Mouse (Mus musculus): ENCODE data around the gene Plekha1. TPM values are rescaled to one million over a fixed set of nuclear protein-coding genes. Genes with fewer than 3 reads are reported as not detected.

The Plekha1 gene
- polyA plus RNA-seq, 1 experiment, result 37.8 TPM

GRCm38 (mm10) chr7:130834299-130834698 lies 31.3 kb upstream of the Plekha1 start:
- Histone ChIP-seq H3K27ac (ENCODE audit: insufficient read depth, low read depth, low read length) (no peak overlapping the region), H3K4me1 (ENCODE audit: control insufficient read depth, insufficient read depth, low read length) (peaks cover 5% of the 10 kb centered on the region)
- TF ChIP-seq CTCF (IDR thresholded peaks at IDR 0.05; ENCODE audit: low read depth, low read length) (no peak), POLR2A (IDR thresholded peaks at IDR 0.05; ENCODE audit: borderline replicate concordance, low read depth, low read length) (no peak)

DNA sequence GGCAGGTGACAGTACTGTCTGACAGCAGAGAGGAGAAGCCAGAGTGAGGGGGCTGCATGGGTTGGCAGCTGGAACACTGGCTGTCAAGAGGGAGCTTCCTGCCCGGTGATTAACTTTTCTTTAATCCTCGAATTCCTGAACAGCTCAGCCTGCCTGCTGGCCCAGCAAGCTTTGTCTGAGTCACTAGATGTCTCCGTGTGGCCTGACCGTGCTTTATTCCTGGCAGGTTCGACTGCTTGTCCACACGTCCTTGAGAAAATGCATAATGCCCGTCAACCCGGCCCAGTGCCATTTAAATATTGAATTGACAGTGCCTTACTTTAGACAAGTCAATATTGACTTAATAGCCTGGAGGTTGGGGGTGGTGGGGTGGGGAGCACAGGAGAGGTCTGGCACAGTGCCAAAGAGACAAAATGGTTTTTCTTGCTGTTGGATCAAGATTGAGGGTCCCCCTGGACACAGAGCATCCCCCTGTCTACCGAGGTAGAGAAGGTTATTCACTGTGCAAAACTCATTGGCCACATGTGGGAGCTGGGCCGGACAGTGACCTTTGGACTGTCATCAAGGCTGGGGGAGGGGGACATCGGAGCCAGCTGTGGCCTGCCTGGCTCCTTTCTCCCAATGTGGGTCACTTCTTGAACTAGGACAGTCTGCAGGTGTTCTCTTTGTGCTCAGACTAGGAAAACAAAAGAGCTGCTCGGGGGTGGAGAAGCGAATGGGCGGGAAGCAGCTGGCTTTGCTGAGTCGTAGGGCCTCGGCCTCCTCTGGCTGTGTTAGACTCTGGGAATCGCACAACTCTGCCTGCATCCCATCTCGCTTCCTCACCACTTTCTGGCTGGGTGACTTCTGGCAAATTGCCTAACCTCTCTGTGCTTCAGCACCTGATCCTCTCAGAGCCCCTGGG lies 30.3 kb upstream of the Plekha1 start:
- H3K4me3 ChIP-seq (ENCODE audit: insufficient read depth, low read length), result no peak overlapping the region
- H3K27ac ChIP-seq (ENCODE audit: insufficient read depth, low read depth, low read length), result no peak overlapping the region
- peaks cover 14% of the 10 kb centered on the region for H3K4me1 ChIP-seq (ENCODE audit: control insufficient read depth, insufficient read depth, low read length)
- TF ChIP-seq CTCF (IDR thresholded peaks at IDR 0.05; ENCODE audit: low read depth, low read length) (no peak), POLR2A (IDR thresholded peaks at IDR 0.05; ENCODE audit: borderline replicate concordance, low read depth, low read length) (no peak)

More at GRCm38 (mm10) chr7:130834299-130834698, 31.3 kb upstream of the Plekha1 start:
- H3K4me3 ChIP-seq (ENCODE audit: insufficient read depth, low read length), result no peak overlapping the region

- no peak overlapping the region for H3K27ac ChIP-seq (ENCODE audit: insufficient read depth, low read depth, low read length)
Observed at GRCm38 (mm10) chr7:130836066-130836465, 29.5 kb upstream of the Plekha1 start.

DNA sequence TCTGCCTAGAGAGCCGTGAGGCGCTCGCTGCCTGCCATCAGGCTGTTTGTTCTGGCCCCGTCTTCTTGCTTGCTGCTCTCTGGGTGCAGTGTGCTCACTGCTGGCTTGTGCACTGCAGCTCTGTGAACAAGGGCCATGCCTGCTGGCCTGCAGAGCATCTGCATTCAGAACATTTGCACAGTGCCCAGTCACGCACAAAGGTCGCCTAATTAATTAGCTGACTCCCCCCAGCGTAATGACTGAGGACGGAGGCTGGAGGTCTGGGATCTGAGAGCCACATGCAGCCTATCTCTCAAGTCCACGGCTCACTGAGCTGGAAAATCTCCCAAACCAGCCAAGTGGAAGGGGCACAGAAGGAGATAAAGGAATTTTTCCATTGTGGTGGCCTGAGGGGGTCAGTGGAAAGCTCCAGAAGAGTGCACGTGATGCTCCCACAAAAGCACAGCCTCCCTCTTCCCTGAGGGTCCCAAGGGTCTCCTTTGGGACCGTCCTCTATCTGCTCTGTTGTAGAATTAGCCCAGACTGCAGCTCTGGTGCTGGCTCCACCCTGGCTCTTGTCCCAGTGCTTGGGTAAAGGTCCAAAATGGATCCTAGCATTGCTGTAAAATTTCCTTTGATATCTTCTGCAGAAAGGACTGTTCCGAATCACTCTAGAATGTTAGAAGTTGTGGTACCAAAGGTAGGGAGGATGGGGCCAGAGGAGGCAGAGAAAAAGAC lies 27.5 kb upstream of the Plekha1 start:
- Histone ChIP-seq H3K27ac (ENCODE audit: insufficient read depth, low read depth, low read length) (no peak overlapping the region), H3K4me3 (ENCODE audit: insufficient read depth, low read length) (no peak overlapping the region), H3K4me1 (ENCODE audit: control insufficient read depth, insufficient read depth, low read length) (peaks cover 18% of the 10 kb centered on the region)
- TF ChIP-seq CTCF (IDR thresholded peaks at IDR 0.05; ENCODE audit: low read depth, low read length), result no peak
- no peak for TF ChIP-seq POLR2A (IDR thresholded peaks at IDR 0.05; ENCODE audit: borderline replicate concordance, low read depth, low read length)

More at GRCm38 (mm10) chr7:130836066-130836465, 29.5 kb upstream of the Plekha1 start:
- peaks cover 18% of the 10 kb centered on the region for H3K4me1 ChIP-seq (ENCODE audit: control insufficient read depth, insufficient read depth, low read length)
- TF ChIP-seq POLR2A (IDR thresholded peaks at IDR 0.05; ENCODE audit: borderline replicate concordance, low read depth, low read length), result no peak
- TF ChIP-seq CTCF (IDR thresholded peaks at IDR 0.05; ENCODE audit: low read depth, low read length), result no peak
- H3K4me3 ChIP-seq (ENCODE audit: insufficient read depth, low read length), result no peak overlapping the region

DNA sequence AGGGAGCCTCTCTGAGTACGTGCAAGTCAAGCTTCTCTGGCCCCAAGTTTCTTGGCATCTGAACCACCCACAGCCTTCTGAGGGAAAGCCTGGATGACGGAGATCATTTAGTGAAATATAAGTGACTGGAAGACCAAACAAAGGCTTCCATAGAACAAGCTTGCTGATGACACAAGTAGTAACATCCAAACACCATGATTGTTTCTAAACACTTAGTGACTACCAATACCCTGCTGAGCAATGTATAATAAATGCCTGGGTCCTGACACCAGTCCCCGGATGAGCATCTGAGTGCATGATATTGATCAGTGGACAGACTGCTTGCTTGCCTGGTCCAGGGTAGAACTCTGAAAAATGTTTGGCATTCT lies 26.9 kb upstream of the Plekha1 start:
- Histone ChIP-seq H3K4me3 (ENCODE audit: insufficient read depth, low read length) (no peak overlapping the region), H3K4me1 (ENCODE audit: control insufficient read depth, insufficient read depth, low read length) (peaks cover 18% of the 10 kb centered on the region), H3K27ac (ENCODE audit: insufficient read depth, low read depth, low read length) (no peak overlapping the region)
- TF ChIP-seq CTCF (IDR thresholded peaks at IDR 0.05; ENCODE audit: low read depth, low read length), result no peak
- TF ChIP-seq POLR2A (IDR thresholded peaks at IDR 0.05; ENCODE audit: borderline replicate concordance, low read depth, low read length), result no peak

- Histone ChIP-seq H3K4me3 (ENCODE audit: insufficient read depth, low read length) (no peak overlapping the region), H3K27ac (ENCODE audit: insufficient read depth, low read depth, low read length) (no peak overlapping the region), H3K4me1 (ENCODE audit: control insufficient read depth, insufficient read depth, low read length) (peaks cover 18% of the 10 kb centered on the region)
- TF ChIP-seq CTCF (IDR thresholded peaks at IDR 0.05; ENCODE audit: low read depth, low read length) (no peak), POLR2A (IDR thresholded peaks at IDR 0.05; ENCODE audit: borderline replicate concordance, low read depth, low read length) (no peak)
Observed at GRCm38 (mm10) chr7:130839380-130840100, 26.0 kb upstream of the Plekha1 start.

DNA sequence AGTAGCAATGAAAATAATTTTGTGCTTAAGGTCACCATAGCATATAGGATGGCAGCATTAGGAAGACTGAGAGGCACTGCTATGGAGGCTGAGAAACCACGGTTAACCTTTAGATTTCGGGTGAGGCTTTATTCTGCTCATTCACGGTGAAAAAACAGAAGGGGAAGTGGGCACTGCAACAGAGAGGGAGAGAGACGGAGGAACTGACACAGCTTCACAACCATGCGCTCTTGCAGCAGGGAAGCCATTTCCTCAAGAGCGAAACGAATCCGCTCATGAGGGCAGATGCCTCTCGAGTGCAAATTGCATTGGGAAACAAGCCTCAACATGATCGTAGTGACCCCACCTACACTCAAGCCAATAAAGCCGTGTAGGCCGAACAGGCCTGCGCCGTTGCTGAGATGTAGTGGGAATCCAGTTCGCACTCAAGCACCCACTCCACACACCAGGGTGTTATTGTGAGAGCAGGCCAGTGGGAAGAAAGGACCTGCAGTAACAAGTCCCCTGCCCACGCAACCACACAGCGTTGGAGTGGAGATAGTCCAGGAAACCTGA lies 18.3 kb upstream of the Plekha1 start:
- Histone ChIP-seq H3K27ac (ENCODE audit: insufficient read depth, low read depth, low read length) (no peak overlapping the region), H3K4me3 (ENCODE audit: insufficient read depth, low read length) (no peak overlapping the region), H3K4me1 (ENCODE audit: control insufficient read depth, insufficient read depth, low read length) (peaks cover 6% of the 10 kb centered on the region)
- TF ChIP-seq POLR2A (IDR thresholded peaks at IDR 0.05; ENCODE audit: borderline replicate concordance, low read depth, low read length) (no peak), CTCF (IDR thresholded peaks at IDR 0.05; ENCODE audit: low read depth, low read length) (no peak)

- no peak overlapping the region for H3K4me3 ChIP-seq (ENCODE audit: insufficient read depth, low read length)
- TF ChIP-seq POLR2A (IDR thresholded peaks at IDR 0.05; ENCODE audit: borderline replicate concordance, low read depth, low read length) (no peak), CTCF (IDR thresholded peaks at IDR 0.05; ENCODE audit: low read depth, low read length) (no peak)
- H3K27ac ChIP-seq (ENCODE audit: insufficient read depth, low read depth, low read length), result no peak overlapping the region
- H3K4me1 ChIP-seq (ENCODE audit: control insufficient read depth, insufficient read depth, low read length), result 0 out of 2 replicates have a peak, but pooled peaks cover 3% of the 10 kb centered on the region
Observed at GRCm38 (mm10) chr7:130854684-130855292, 10.8 kb upstream of the Plekha1 start.

GRCm38 (mm10) chr7:130855681-130856080 lies 9.9 kb upstream of the Plekha1 start:
- TF ChIP-seq POLR2A (IDR thresholded peaks at IDR 0.05; ENCODE audit: borderline replicate concordance, low read depth, low read length) (no peak), CTCF (IDR thresholded peaks at IDR 0.05; ENCODE audit: low read depth, low read length) (no peak)
- Histone ChIP-seq H3K27ac (ENCODE audit: insufficient read depth, low read depth, low read length) (no peak overlapping the region), H3K4me3 (ENCODE audit: insufficient read depth, low read length) (no peak overlapping the region), H3K4me1 (ENCODE audit: control insufficient read depth, insufficient read depth, low read length) (0 out of 2 replicates have a peak, but pooled peaks cover 3% of the 10 kb centered on the region)
